Mouse (Mus musculus) erythroblast, embryonic 14.5 days (primary cell): ENCODE data around the gene 2310034G01Rik.

Experiments
- GATA1 ChIP-seq: IDR thresholded peaks from 2 replicates; pipeline ENCODE4 v1.6.1; 2012; ENCODE audit warnings: low read length, inconsistent platforms, mixed read lengths
- TAL1 ChIP-seq: IDR thresholded peaks from 3 replicates; pipeline ENCODE4 v1.6.1; 2012; ENCODE audit warnings: low read length, inconsistent platforms, mixed read lengths

DNA sequence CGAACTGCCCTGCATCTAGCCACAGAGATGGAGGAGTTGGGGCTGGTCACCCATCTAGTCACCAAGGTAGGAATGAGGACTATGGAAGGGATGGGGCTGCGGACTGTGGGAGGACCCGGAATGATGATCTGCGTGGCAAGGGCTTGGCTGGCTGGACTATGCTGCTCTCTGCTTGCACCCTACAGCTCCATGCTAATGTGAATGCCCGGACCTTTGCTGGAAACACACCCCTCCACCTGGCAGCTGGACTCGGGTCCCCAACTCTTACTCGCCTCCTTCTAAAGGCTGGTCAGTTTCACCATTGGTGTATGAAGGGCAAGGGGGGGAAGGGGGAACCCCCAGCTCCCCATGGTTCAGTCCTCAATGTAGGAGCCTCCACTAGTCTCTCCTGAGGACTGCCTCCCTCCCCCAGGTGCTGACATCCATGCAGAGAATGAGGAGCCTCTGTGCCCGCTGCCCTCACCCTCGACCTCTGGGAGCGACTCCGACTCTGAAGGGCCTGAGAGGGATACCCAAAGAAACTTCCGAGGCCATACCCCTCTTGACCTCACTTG, 39.7 kb downstream of the 2310034G01Rik start:
- TF ChIP-seq GATA1 (no peak), TAL1 (no peak)
